Mouse (Mus musculus) monocyte, adult 5-6 weeks (primary cell): ENCODE results near the gene Prkcg. TPM values are rescaled to one million over a fixed set of nuclear protein-coding genes. Genes with fewer than 3 reads are reported as not detected.

Experiments used
- ATAC-seq: fragments of 153-309, 156-312 bp; replicated peaks from 2 replicates; pipeline ENCODE4 v1.8.0; 2017; ENCODE audit warnings: mild to moderate bottlenecking; ENCODE audit not compliant: low TSS enrichment, insufficient number of reproducible peaks, severe bottlenecking, poor library complexity, low FRiP score
- total RNA-seq: library from RNA; stranded (forward); fragments of 200-1000, 200-491, 200-594 nt; gene quantifications from 3 replicates; pipeline ENCODE4 v1.2.3, GENCODE M21; 2017

The Prkcg gene
- total RNA-seq, 1 experiment from 2014 or later = 7.0 TPM

DNA sequence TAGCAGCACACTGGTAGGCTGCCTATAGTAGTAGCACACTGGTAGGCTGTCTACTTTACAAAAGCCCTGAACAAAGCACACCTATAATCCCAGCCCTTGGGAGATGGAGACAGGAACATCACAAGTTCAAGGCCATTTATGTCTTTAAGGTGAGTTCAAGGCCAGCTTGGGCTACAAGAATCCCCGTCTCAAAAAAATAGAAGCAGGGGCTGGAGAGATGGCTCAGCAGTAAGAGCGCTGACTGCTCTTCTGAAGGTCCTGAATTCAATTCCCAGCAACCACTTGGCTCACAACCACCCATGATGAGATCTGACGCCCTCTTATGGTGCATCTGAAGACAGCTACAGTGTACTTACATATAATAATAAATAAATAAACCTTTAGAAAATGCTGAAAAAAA lies 56.3 kb downstream of the Prkcg start:
- ATAC-seq = no peak

- no peak for ATAC-seq
Observed at GRCm38 (mm10) chr7:3347366-3348287, 58.6 kb downstream of the Prkcg start.

GRCm38 (mm10) chr7:3348326-3348725 lies 59.3 kb downstream of the Prkcg start:
- no peak for ATAC-seq

- no peak for ATAC-seq
Observed at GRCm38 (mm10) chr7:3349775-3350174, 60.8 kb downstream of the Prkcg start.

DNA sequence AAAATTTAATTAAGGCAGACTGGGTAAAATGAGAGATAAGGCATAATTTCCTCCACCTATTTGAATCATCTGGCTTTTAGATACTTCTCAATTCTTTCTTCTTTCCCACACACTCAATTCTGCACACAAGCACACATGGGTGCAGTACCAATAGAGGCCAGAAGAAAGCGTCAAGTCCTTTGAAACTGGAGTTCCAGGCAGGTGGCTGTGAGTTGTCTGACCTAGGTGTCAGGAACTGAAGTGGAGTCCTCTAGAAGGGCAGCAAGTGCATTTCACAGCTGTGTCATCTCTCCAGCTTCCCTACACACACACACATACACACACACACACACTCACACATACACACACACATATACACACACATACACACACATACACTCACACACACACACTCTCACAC lies 62.6 kb downstream of the Prkcg start:
- ATAC-seq = no peak

GRCm38 (mm10) chr7:3354850-3355249 lies 65.9 kb downstream of the Prkcg start:
- no peak for ATAC-seq

- ATAC-seq = no peak
Observed at GRCm38 (mm10) chr7:3360678-3361077, 71.7 kb downstream of the Prkcg start.

DNA sequence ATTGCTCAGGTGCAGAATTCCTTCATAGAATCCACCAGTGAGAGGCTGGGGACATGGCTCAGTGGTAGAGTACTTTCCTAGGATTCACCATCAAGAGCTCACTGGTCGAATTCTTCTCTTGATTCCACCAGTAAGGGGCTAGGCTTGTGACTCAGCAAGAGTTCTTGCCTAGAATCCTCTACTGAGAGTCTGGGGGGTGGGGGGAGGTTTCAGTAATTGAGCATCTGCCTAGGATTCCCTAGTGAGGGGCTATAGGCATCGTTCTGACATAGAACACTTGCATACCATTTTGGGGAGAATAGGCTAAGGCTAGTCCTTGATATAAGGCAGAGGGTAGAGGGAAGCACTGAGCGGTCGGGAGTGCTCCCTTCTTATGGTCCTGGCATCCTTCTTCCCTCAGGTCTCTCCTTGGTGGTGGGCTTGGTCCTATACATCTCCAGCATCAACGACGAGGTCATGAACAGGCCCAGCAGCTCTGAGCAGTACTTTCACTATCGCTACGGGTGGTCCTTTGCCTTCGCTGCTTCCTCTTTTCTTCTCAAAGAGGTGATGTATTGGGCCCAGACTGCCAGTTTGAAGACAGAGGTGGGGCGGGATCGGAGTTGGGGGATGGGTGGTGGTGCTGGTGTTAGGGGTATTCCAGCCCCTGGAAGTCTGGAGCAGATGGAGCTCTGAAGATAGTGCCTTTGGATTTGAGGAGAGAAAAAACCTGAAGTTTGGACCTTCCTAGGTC lies 76.7 kb downstream of the Prkcg start:
- ATAC-seq = no peak

GRCm38 (mm10) chr7:3366705-3367516 lies 77.9 kb downstream of the Prkcg start:
- ATAC-seq = no peak

DNA sequence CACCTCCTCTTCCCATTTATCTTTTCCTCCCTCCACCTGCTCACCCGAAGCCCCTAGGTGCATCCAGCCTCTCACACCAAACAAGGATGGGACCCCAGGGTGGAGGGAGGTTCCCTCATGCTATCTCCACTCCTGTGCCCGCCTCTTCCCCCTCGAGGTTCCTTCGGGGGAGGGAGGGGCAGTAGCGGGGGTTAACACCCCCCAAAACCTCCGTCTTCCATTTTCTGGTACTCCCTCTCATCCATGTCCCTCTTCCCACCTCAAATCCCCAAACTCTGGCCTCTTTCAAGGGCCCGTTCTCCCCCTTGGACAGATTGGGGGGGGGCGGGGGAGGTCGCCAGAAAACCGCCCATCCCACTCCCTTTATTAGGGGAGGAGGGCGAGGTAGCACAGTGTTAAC lies 78.6 kb downstream of the Prkcg start:
- ATAC-seq = no peak

DNA sequence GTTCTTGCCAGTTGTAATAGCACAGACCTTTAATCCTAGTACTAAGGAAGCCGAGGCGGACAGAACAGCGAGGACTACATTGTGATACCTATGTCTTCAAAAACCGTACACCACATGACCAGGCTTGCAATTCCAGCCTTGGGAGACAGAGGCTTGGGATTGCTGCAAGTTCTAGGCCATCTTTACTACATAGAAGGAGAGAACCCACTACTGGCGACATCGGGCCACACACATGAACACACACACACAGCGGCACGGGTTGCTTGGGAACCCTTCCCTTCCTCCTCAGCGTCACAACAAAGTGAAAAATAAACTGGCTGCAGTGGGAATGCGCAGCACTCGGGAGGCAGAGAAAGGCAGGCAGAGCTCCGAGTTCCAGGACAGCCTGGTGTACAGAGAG lies 79.3 kb downstream of the Prkcg start:
- no peak for ATAC-seq

GRCm38 (mm10) chr7:3369189-3369588 lies 80.2 kb downstream of the Prkcg start:
- ATAC-seq = no peak

DNA sequence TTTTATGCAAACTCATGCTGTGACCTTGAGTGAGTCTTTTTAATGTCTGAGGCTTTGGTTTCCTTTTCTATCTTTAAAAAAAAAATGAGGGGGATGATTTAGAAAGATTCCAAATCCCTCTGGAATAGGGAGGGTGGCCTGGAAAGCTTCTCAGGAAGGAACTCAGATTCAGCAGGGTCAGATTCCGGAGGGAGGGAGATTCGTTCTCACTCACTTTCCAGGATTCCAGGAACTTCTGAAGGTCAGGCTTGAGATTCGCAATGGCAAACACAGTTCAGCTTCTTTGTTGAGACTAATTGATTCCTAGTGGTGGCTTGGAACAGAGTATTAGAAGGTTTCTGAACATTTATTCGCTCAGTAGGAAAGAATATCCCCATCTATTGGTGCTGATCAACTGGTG lies 81.4 kb downstream of the Prkcg start:
- ATAC-seq = no peak

GRCm38 (mm10) chr7:3372376-3372775 lies 83.4 kb downstream of the Prkcg start:
- no peak for ATAC-seq

GRCm38 (mm10) chr7:3373754-3374153 lies 84.8 kb downstream of the Prkcg start:
- ATAC-seq = no peak

- ATAC-seq = no peak
Observed at GRCm38 (mm10) chr7:3376831-3377230, 87.9 kb downstream of the Prkcg start.
